Mouse (Mus musculus) brain, adult 2 months (tissue): Measurements from ENCODE around the gene Ctnna2.

Experiments used
- DNase-seq: peaks from one replicate; pipeline ENCODE4 v3.0.0; 2011; ENCODE audit warnings: low read depth, low spot score

Gene Ctnna2

DNA sequence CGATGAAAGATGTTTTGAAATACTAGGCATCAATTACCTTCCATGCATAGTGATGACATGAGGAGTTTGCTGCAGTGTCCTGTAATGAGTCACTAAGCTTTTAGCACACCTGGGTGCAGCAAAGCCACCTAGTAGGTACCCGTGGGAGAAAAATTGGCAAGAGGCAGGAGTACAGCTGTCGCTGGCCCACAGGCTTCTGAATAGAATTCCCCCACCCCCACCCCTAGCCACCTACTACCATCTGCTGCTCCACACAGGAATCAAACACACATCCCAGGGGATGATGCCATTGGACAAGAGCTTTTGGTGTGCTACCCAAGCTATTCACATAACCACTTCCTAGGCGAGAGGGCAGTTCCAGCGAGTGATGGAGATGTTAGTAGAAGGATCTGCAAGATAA lies 700.7 kb downstream of the Ctnna2 start:
- peak; percentile 87 for DNase-seq

DNA sequence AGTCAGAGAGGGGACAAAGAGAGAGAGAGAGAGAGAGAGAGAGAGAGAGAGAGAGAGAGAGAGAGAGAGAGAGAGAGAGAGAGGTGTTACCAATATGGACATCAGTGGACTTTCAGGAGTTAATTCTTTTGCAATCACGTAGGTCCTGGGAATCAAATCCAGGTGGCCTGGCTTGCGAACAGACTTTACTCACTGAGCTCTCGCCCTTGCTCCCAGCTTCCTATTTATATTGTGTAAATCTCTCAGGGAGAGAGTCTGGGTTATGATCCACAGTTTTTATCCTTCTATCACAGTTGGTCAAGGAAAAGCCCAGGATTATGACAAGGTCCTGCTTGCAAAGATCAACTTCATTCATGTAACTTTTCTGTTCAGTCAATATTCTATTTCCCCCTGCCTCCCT lies 714.3 kb downstream of the Ctnna2 start:
- DNase-seq: no peak

DNA sequence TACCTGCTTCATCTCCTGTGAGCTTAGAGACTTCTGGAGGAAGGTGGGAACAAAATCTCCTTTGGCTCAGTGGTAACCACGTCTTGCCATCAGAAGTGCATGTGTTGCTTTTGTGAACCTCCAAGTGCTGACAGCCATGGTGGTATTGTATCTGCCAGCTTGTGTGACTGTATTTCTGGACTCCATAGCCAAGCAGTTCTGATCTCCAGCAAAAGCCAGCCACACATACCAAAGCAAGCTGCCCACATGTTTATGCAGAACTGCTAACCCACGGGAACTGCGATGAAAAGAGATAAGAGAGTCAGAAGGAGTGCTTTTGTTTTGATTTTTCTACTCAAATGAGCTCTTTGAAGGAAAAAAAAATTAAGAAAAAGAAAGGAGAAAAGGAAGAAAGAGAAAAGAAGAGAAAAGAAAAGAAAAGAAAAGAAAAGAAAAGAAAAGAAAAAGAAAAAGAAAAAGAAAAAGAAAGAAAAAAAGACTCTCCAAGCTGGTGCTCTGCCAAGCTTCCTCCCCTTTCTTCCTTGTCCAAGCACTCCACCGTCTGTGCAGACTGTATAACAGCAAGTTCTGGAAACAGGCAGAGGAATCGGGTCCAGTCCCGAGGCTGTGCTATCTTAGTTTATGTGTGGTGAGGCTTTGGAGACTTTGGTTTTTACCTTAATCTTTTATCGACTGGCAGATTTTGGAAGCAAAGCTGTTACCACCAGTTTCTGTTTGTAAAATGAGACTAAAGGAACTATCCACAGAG lies 722.0 kb downstream of the Ctnna2 start:
- DNase-seq: peak; percentile 79

DNA sequence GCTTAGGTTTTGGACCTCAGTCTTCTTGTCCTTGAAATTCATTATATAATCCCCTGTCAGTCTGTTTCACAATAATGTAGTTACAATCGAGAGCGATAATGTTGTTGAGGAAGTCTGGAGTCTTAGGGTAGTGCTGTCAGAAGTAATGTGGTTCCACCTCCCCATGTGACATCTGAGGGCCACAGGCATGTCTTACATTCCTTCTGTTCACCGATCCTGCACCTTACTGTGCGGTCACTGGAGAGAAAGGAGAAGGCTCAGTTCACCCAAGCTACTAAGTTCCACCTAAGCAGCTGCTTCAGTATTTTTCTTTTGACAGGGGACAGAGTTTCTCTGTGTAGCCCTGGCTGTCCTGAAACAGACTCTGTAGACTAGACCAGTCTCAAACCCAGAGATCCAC lies 723.2 kb downstream of the Ctnna2 start:
- no peak for DNase-seq

DNA sequence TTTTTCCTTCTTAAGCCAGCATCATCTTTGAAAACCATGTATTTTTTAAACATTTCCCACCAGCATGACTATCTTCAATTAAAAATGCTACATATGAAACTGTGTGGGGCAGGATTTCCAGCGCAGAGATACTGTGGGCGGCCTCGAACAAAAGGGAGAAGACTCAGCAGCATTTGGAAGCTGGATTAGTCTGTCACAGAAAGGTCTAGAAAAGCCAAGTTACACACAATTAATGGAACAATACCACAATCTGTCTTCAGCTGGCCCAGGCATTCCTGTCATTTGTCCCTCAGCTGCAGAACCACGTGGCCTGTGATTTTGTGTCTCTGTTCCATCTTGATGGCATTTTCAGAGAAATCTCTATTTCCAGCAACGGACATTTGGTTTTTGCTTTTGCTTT lies 726.0 kb downstream of the Ctnna2 start:
- DNase-seq: peak; percentile 73

DNA sequence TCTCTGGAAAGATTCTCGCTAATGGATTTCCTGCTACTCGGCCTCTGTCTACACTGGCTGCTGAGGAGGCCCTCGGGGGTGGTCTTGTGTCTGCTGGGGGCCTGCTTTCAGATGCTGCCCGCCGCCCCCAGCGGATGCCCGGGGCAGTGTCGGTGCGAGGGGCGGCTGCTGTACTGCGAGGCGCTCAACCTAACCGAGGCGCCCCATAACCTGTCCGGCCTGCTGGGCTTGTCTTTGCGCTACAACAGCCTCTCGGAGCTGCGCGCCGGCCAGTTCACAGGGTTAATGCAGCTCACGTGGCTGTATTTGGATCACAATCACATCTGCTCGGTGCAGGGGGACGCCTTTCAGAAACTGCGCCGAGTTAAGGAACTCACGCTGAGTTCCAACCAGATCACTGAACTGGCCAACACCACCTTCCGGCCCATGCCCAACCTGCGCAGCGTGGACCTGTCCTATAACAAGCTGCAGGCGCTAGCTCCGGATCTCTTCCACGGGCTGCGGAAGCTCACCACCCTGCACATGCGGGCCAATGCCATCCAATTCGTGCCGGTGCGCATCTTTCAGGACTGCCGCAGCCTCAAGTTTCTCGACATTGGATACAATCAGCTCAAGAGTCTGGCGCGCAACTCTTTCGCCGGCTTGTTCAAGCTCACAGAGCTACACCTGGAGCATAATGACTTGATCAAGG lies 735.8 kb downstream of the Ctnna2 start:
- peak; percentile 71 for DNase-seq

DNA sequence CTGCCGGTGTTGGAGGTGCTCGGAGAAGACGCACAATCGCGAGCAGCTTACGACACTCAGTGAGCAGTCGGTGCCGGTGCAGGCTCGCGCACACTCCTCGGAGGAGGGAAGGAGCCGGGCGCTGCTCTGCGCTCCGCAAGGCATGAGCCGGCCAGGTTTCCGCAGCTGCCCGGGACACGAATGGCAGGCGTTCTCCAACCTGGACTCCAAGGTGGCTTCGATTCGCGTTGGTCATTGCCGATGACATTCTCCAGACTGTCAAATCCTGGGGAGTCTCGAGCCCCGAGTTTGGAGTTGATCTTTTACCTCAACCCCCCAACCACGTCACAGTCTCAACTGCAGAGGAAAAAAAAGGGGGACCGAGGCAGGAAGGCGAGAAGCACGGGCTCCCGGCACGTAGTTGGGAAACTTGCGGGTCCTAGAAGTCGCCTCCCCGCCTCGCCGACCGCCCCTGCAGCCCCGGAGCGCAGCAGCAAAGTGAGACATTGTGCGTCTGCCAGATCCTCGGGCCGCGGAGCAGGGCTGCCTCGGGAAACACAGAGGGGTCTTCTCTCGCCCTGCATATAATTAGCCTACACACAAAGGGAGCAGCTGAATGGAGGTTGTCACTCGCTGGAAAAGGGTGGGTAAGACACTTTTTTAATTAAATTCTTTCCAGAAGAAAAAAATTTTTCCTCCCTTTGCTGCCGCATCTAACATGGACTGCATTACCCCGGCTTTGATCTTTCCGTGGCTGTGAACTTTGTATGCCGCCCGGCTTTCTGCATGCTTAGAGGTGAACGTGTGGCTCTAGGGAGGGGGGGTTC lies 736.7 kb downstream of the Ctnna2 start, which contains the start of gene Lrrtm1:
Gene Lrrtm1 (plus strand): TSS at position 89 of the 806 bp plus-strand sequence.
- peak; percentile 93 for DNase-seq

DNA sequence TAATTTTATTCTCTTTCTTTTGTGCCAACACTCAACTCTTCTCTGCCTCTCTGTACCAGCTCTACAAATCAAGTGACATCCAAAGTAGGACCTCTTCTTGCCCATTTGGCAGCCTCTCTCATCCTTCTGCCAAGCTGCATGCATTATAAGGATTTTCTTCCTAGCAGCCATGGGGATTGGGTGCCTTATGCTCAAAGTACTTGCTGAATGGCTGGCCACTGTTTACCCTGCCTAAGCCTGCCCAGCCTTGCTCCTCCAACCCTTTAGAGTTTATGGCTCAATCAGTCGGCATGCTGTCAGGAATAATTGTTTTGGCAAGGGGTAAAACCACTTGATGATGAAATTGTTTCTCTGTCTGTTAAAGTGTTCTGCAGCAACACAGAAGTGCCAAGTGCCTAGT lies 739.1 kb downstream of the Ctnna2 start:
- no peak for DNase-seq

DNA sequence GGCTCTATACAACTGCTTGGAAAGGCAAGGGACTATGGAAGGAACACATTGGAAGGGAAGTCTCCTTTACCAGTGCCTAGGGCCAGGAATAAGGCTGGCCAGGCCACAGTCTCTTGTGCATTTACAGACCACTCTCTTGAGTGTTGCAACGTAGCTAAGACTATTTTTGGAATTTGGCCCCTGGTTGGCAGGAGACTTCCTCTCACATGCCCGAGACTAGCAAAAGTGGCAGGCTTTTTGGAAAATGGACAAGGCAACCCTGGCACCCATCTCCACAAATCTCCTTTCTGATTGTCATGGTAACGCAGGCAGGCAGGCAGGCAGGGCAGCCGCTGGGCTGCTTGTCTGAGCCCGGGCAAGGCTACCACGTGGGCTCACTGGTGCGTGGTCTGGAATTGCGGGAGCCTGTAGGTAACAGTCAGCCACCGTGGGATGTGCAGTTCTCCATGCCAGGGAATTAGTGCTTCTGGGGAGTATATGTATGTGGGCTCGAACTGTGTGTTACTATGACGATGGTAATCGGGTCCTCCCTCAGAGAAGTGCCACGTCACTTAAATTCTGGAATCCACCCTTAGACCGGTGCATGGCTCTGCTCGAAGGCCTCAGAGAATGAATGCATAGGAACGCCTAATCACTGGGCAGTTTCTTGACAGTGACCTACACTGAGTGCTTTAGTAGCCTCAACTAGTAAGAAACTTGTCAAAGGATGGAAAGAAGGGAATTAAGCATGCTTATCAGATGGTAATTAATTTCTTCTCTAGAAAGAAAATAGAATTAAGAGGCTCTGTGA lies 756.5 kb downstream of the Ctnna2 start:
- DNase-seq: peak; percentile 85

DNA sequence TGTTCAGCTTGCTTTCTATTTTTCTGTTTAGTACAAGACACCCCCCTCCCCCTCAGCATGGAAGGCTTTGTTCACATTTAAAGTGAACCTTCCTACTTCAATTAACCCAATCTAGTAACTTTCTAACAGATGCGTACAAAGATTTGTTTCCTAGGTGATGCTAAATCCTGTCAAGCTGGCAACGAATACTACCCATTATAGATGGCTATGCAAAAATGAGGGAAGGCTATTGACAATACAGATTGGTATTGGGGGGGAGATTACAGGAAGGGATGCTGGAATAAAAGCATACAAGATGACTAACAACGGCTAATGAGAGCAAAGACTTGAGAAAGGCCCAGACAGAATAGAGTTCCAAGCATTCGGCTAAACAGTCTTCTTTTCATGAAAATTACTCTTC lies 758.7 kb downstream of the Ctnna2 start:
- DNase-seq: no peak

DNA sequence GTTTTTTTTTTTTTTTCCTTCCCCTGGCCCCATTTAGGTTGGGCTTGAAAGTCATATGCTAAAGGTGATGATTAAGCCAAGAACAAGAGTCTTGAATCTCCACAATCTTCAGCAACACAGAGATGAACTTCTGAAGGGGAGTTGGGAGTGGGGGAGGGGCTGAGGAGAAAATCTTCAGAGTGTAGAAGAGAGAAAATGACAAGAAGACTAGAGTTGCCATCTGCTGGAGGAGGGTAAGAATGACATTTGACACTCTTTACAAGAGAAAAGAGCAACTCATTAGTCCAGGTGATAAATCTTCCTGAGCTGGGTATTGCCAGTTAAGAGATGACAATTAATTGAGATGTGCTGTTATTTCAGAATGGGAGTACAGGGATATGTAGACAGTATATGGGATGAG lies 760.6 kb downstream of the Ctnna2 start:
- DNase-seq: peak; percentile 71

DNA sequence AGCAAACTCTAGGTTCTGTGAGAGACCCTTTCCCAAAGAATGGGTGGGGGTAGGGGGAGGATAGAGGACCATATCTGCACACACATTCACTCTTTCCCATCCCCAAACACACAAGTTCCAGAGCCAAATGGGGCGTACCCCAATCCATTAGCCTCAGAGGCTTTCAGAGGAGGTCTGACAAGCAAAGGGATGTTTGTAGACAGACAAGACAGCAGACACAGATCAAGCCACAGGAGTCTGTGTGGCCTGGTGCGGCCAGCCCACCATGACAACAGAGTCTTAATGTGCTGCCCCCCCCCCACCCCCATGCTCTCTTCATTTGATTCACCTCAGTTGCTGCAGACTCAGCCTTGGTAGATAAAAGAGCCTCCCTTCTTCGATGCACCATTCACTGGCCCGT lies 764.2 kb downstream of the Ctnna2 start:
- no peak for DNase-seq

DNA sequence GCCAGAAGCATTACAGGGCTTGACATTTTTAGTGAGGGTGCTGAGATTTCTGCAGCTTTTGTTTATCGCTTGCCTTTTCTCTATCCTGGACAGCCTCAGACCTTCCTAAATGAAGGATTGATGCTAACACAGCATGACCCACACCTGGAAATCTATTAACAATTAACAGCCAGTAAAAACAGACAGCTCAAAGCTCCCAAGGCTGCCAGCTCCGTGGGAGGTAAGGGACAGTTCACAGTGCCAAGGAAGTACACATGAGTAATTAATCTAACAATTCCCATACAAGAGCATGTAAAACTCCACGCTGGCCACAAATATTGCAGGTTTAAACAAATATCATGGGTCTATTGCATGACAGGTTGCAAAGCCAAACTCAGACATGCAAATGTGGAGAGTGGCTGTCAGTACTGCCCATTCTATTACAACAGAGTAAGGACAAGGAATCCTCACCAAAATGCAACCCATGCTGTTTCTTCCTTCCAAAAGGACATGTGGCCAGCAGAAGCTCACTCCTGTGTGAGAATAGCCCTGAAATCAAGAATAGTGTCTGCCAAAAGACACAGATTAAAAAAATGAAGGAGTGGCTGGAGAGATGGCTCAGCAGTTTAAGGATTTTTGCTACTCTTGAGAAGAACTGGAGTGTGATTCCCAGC lies 765.6 kb downstream of the Ctnna2 start:
- DNase-seq: peak; percentile 55

DNA sequence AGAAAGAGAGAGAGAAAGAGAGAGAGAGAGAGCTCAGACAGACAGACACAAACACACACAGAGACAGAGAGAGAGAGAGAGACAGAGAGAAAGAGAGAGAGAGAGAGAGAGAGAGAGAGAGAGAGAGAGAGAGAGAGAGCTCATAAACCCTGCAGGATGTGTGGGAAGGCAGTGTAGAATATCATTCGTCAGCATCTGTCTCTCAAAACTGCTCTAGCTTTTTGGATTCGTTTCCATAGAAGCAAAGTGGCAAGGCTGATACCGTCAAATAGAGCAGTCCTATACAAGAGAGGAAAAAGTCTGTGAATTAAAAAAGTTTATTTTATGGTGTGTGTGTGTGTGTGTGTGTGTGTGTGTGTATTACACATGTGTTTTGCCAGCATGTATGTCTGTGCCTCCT lies 769.6 kb downstream of the Ctnna2 start:
- peak; percentile 58 for DNase-seq

DNA sequence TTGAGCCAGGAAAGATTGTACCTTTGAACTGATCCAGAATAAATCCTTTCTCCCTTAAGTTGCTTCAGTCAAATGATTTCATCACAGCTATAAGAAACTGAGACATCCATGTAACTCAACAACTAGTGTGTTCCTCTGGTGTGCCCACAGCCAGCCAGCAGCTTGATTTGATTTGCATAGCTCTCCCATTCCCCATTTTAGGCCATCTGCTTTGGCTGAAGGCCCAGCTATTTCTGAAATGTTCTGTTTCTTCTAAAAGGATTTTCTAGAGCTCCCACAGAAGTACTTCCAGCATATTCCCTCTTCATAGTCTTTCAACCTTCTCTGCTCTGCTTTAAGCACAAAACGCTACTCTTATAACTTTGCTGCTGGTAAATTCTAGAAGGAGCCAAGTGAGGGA lies 770.3 kb downstream of the Ctnna2 start:
- peak; percentile 77 for DNase-seq

DNA sequence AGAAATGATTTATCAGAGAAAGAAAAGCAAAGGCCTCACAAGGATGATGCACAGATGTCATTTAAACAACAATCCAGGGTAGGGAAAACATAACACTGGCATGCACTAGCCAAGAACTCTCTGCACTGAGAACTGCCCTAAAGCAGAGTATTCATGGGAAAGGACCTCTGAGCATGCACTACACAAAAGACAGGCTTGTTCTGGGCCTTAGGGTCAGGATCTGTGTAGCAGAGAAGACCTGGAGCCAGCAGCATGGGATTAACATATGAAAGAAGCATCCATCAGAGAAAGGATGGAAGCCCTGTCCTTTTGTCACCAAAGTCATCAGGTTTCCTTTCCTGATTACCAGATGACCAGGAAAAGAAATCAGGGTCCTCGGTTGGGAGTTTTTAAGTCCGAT lies 780.1 kb downstream of the Ctnna2 start:
- no peak for DNase-seq

DNA sequence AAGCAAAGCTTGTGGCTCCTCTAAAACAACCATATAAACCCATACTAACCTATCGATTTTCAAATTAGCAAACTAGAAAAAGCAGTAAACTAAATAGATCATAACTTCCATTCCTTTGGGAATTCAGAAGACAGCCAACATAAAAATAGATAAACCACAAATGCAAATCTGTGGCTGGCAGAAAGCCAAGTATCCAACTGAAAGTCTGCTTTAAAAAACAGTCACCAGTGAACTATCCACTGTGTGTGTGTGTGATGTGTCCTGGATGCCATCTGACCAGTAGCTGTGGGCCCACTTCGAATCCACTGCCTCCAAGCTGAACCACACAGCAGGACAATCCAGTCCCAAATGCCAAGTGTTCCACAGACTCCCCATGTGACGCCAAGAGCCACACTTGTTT lies 782.8 kb downstream of the Ctnna2 start:
- peak; percentile 39 for DNase-seq

DNA sequence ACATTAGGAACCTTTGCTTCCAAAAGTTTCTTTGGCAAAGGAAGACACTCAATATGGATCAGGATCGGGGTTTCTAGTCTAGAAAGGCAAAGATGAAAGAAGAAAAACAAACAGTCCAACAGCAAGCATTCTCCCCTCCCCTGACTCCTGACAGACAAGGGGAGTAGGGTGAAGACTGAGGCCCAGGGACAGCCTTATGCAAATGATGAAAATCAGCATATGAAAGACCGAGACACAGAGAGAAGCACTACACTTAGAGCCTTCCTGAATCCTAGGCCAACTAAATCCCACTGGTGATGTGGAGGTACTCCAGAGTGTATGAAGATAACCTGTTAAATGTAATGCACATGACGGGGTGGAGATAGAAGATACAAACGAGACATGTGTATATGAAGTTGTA lies 787.9 kb downstream of the Ctnna2 start:
- DNase-seq: no peak

DNA sequence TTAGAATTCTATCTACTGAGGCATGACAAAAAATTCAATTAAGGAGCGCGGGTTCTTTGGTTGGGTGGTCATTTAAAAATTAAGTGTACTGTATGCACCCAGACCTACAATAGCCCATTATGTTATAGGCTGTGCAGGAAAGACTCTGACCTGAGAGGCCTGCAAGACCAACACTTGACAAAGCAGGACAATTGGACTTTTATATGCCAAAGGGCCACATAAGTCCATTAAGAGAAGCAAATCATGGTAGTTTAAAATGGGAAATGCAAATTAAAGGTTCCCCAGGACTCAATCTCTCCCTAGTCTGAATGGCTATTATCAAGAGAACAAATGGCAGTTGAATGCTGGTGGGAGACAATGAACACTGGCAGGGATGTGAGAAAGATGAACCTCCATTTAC lies 790.9 kb downstream of the Ctnna2 start:
- DNase-seq: no peak

DNA sequence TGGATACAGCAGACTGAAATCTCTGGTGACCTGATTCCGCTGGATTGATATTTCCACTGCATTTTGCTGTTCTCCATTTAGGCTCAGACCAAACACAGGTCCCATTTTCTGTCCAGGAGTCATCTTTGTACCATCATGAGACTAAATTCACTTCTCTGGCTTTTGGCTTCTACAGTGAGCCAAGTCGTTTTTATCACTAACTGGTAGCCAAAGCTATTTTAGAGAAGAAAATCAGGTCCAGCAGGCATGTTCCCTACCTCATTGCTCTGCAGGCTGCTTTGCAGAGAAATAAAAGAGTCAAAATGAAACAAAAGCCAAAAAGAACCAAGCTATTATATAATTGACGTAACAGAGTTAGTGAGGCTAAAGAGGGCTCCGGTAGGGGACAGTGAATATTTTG lies 793.7 kb downstream of the Ctnna2 start:
- DNase-seq: peak; percentile 63

DNA sequence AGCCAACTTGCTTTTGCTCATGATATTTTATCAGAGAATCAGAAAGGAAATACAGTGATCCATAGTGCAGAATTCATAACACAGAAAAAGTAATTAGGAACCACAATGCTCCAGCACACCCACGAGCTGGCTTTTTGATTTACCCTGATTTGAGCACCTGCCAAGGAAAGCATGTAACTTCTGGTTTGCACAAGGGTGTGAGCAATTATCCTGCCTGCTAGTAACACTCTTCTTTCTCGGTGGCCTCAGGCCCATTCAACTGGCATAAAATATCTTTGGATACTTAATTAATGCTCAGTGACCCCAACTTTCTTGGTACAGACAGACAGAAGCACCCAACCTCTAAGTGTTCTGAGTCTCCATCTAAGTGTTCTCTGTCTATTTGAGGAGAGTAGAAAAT lies 794.6 kb downstream of the Ctnna2 start:
- peak; percentile 59 for DNase-seq
